Mouse (Mus musculus) forebrain, postnatal 0 days (tissue): ENCODE measurements around the gene Gmpr. TPM values are rescaled to one million over a fixed set of nuclear protein-coding genes. Genes with fewer than 3 reads are reported as not detected.

ENCODE experiments used
- ATAC-seq: fragments of 200-750 bp; cut with Nextera tagmentation; 2 replicates; pipeline ENCODE4 v1.8.0; 2017; ENCODE audit warnings: mild to moderate bottlenecking, moderate library complexity
- DNase-seq: peaks from one replicate; pipeline ENCODE4 v3.0.0-alpha.2; 2015
- H3K27ac ChIP-seq: fragments of 300-500 bp; sonication (generic); 2 replicates; pipeline ENCODE4 v1.5.1; 2014; ENCODE audit warnings: low read depth, mild to moderate bottlenecking, antibody characterized with exemption, low read length, moderate library complexity, mixed read lengths
- H3K27me3 ChIP-seq: fragments of 300-500 bp; sonication (generic); 2 replicates; pipeline ENCODE4 v1.6.1; 2014; ENCODE audit warnings: mild to moderate bottlenecking, low read length, mixed read lengths; ENCODE audit not compliant: insufficient read depth
- H3K36me3 ChIP-seq: fragments of 300-500 bp; sonication (generic); 2 replicates; pipeline ENCODE4 v1.6.1; 2014; ENCODE audit warnings: mild to moderate bottlenecking, moderate library complexity; ENCODE audit not compliant: insufficient read depth
- H3K4me1 ChIP-seq: fragments of 300-500 bp; sonication (generic); 2 replicates; pipeline ENCODE4 v1.6.1; 2014; ENCODE audit warnings: antibody characterized with exemption; ENCODE audit not compliant: insufficient read depth
- H3K4me2 ChIP-seq: fragments of 300-500 bp; sonication (generic); 2 replicates; pipeline ENCODE4 v1.6.1; 2014; ENCODE audit warnings: low read depth, mild to moderate bottlenecking, moderate library complexity
- H3K4me3 ChIP-seq: fragments of 300-500 bp; sonication (generic); 2 replicates; pipeline ENCODE4 v1.5.1; 2014; ENCODE audit warnings: low read depth, low read length, mixed read lengths
- H3K9ac ChIP-seq: fragments of 300-500 bp; sonication (generic); 2 replicates; pipeline ENCODE4 v1.6.1; 2014; ENCODE audit warnings: mild to moderate bottlenecking
- H3K9me3 ChIP-seq: fragments of 300-500 bp; sonication (generic); 2 replicates; pipeline ENCODE4 v1.6.1; 2016; ENCODE audit warnings: low read length
- CTCF ChIP-seq: sonication (generic); IDR thresholded peaks from 2 replicates; pipeline ENCODE4 v1.5.1; 2016; ENCODE audit warnings: antibody characterized with exemption, control low read depth, low read depth
- WGBS: fragments of 180-500 bp; shearing (Covaris S2); extraction: QIAGEN DNeasy Blood & Tissue Kit; methylation state at CpG from one replicate; pipeline ENCODE4 v1.1.7; 2014; 5-methylcytosine and 5-hydroxymethylcytosine counted together
- polyA plus RNA-seq: library from polyadenylated mRNA; unstranded; fragments of >200 nt; fragmentation: Nextera tagmentation; extraction: Ambion mirVana; gene quantifications from 2 replicates; pipeline ENCODE4 v1.2.1, GENCODE M21; 2015
- total RNA-seq: library from RNA; depleted of rRNA; stranded (reverse); fragments of >200 nt; gene quantifications from 2 replicates; pipeline ENCODE4 v1.2.3, GENCODE M21; 2014; rRNA removed

Gmpr gene
- 23.7 and 23.8 TPM in 2 replicates for total RNA-seq
- 39.5 and 40.8 TPM in 2 replicates for polyA plus RNA-seq

DNA sequence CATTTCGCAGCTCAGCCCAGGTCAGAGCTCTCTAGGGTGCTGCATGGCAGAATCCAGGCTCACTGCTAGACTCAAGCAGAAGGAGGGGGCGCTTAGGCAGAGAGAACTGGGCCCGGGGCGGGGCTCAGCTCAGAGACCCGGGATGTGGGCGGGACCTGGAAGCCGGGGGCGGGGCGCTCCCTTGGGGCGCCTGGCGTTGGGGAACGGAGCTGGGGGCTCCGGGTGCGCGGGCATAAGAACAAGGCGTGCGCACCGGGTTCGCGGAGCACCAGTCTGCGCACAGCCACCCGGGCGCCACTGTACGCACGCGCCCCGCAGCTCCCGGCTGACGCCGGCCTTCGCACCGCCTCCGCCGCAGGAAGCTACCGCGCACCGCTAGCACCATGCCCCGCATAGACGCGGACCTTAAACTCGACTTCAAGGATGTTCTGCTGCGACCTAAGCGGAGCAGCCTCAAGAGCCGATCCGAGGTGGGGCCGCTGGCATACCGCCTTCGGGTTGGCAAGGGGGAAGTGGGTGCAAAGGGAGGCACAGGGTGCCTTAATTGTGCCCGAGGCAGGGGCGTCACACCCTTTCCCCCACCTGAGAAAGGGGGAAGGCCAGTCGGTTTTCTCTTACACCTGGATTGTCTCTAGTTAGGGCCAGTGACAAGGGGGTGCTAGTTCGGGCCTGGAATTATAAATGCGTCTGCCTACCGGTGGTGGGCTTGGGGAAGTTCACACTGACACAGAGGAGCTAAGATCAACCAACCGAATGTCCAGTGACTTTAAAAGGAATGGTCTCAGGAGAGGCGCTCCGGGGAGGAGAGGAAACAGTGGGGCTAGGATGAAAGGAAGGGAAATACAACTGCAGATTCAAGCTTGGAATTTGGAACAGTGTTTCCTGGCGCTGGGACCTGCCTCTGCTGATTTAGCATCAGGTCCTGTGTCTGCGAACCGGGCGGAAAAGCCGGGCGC, at the start of gene Gmpr:
Gmpr (plus strand) TSS at position 171 of the 956 bp plus-strand sequence.
- peak; percentile 88 for DNase-seq
- H3K4me3 ChIP-seq: peak within 1 kb of the TSS; percentile 62
- H3K27me3 ChIP-seq: no peaks in the 10 kb centered on the region
- H3K36me3 ChIP-seq: no peaks in the 10 kb centered on the region
- WGBS: 1% methylated on average over 54 of the region's 63 CpGs
- peak; percentile 38; the same call in 1 of the 2 replicates for TF ChIP-seq CTCF
- peak within 1 kb of the TSS; percentile 72 for H3K27ac ChIP-seq
- H3K4me2 ChIP-seq: peak within 1 kb of the TSS; percentile 93
- peak within 1 kb of the TSS; percentile 68 for H3K9ac ChIP-seq
- H3K4me1 ChIP-seq: peaks cover 6% of the 10 kb centered on the region; the same call in 1 of the 2 replicates
- ATAC-seq: peak; percentile 92
- H3K9me3 ChIP-seq: no peaks in the 10 kb centered on the region

GRCm38 (mm10) chr13:45457459-45457858, 49.8 kb upstream of the Gmpr start:
- Histone ChIP-seq H3K4me3 (no peak overlapping the region), H3K27ac (no peak overlapping the region), H3K9me3 (no peaks in the 10 kb centered on the region), H3K36me3 (no peaks in the 10 kb centered on the region), H3K27me3 (no peaks in the 10 kb centered on the region; the same call in 1 of the 2 replicates), H3K4me1 (no peaks in the 10 kb centered on the region), H3K4me2 (no peak overlapping the region), H3K9ac (no peak overlapping the region)
- 73% methylated on average over 7 of the region's 7 CpGs for WGBS
- DNase-seq (no peak), ATAC-seq (no peak)
- TF ChIP-seq CTCF: no peak

DNA sequence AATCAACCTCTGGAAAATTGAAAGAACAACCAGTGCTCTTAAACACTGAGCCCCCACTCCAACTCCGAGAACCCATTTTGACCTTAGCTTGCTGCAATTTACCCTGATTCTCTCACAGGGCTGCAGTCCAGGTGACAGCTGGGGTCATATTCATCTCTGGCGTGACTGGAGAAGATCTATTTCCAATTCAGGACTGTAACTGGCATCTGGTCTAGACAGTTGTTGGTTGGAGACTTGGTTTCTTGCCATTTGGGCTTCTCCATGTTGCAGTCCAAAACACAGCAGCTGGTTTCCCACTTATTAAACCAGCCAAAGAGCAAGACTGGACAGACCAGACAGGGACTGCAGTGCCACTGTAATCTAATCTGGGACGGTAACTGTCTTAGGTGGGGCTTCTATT, 47.1 kb upstream of the Gmpr start:
- TF ChIP-seq CTCF: no peak
- no peak overlapping the region for H3K4me2 ChIP-seq
- no peak for DNase-seq
- H3K9me3 ChIP-seq: no peaks in the 10 kb centered on the region
- no peak overlapping the region for H3K27ac ChIP-seq
- ATAC-seq: no peak
- no peaks in the 10 kb centered on the region; the same call in 1 of the 2 replicates for H3K27me3 ChIP-seq
- no peaks in the 10 kb centered on the region for H3K4me1 ChIP-seq
- 85% methylated on average over 3 of the region's 3 CpGs for WGBS
- H3K4me3 ChIP-seq: no peak overlapping the region
- H3K36me3 ChIP-seq: no peaks in the 10 kb centered on the region
- no peak overlapping the region for H3K9ac ChIP-seq

GRCm38 (mm10) chr13:45461370-45461958, 45.8 kb upstream of the Gmpr start:
- WGBS: 79% methylated on average over 14 of the region's 14 CpGs
- Histone ChIP-seq H3K4me3 (no peak overlapping the region), H3K27ac (no peak overlapping the region), H3K9ac (no peak overlapping the region), H3K9me3 (no peaks in the 10 kb centered on the region), H3K36me3 (no peaks in the 10 kb centered on the region), H3K4me1 (no peaks in the 10 kb centered on the region), H3K4me2 (no peak overlapping the region), H3K27me3 (no peaks in the 10 kb centered on the region)
- ATAC-seq (no peak; the same call in 1 of the 2 replicates), DNase-seq (no peak)
- TF ChIP-seq CTCF: no peak

DNA sequence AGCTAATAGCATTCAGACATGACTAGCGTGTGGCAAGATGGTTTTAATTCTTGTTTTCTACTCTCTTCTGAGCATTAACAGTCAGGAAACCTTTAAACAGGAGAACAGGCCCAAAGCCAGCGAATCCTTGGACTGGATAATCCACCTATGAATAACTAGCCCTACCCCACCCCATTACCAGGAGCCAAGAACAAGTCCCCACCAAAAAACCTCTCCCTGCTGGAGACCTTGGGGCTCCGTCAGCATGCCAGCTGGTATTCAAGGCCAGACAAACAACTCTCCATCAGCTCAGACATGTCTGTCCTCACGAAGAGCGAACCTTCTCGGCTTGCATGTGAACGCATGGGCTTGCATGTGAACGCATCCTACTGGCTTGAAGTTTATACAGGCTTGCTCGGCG, 41.6 kb upstream of the Gmpr start:
- peaks cover 13% of the 10 kb centered on the region for H3K27me3 ChIP-seq
- 37% methylated on average over 10 of the region's 10 CpGs for WGBS
- TF ChIP-seq CTCF: no peak
- H3K4me2 ChIP-seq: no peak overlapping the region
- no peak overlapping the region for H3K27ac ChIP-seq
- no peak overlapping the region for H3K4me3 ChIP-seq
- no peak for DNase-seq
- no peaks in the 10 kb centered on the region for H3K36me3 ChIP-seq
- no peaks in the 10 kb centered on the region for H3K9me3 ChIP-seq
- H3K9ac ChIP-seq: no peak overlapping the region
- H3K4me1 ChIP-seq: no peaks in the 10 kb centered on the region
- ATAC-seq: no peak

- Histone ChIP-seq H3K9me3 (no peaks in the 10 kb centered on the region), H3K4me2 (no peak overlapping the region), H3K4me1 (no peaks in the 10 kb centered on the region), H3K27me3 (peaks cover 15% of the 10 kb centered on the region), H3K4me3 (no peak overlapping the region), H3K36me3 (no peaks in the 10 kb centered on the region), H3K27ac (no peak overlapping the region), H3K9ac (no peak overlapping the region)
- TF ChIP-seq CTCF: no peak
- DNase-seq (peak; percentile 49), ATAC-seq (no peak)
- WGBS: 22% methylated on average over 10 of the region's 10 CpGs
These were observed 41.2 kb upstream of the Gmpr start for GRCm38 (mm10) chr13:45466031-45466519.
